Mouse (Mus musculus): ENCODE measurements around the gene Dusp3. TPM values are rescaled to one million over a fixed set of nuclear protein-coding genes. Genes with fewer than 3 reads are reported as not detected.

Gene Dusp3
- total RNA-seq, 2 experiments from 2014 or later, result 149 to 162 TPM

GRCm38 (mm10) chr11:101928030-101928762, 58.6 kb downstream of the Dusp3 start:
- peak; percentile 46 for DNase-seq

GRCm38 (mm10) chr11:101926951-101927589, 59.7 kb downstream of the Dusp3 start:
- no peak for DNase-seq

DNA sequence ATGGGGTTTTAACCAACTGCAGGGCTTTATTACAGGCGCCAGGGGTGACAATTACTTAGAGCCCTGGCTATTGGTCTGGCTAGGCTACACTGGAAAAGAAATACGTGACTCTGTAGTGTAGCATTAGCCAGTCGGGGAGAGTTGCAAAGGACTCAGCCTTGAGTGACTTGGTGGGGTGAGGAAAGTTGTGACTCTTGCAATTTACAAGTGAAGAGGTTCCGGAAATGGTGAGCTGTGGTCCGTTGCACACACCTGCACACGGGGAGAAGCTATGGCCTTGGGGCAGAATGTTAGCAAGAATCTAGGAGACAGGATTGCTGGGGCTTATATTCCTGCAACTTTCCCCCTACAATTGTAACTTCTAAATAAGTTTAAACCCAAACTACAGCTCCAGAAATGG, 61.2 kb downstream of the Dusp3 start:
- no peak for DNase-seq

GRCm38 (mm10) chr11:101924441-101924976, 62.3 kb downstream of the Dusp3 start:
- DNase-seq, result no peak

DNA sequence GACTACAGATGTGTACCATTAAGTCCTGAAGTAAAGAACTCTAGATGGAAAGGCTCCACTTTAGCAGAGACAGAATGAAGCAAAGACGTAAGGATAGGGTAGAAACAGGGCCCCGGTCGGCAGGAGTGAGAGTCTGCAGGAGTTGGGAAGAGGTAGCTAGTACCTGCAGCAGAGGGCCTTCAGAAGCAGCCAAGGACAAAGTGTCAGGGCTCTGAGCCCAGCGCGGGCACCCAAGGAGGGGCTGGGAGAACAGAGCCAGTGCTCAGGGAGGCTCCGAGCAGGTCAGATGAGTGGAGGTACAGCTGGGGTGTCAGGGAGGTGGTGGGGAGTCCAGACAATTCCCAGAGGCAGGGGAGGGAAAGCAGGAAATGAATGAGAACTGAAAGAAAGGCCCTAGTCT, 62.8 kb downstream of the Dusp3 start:
- DNase-seq, result no peak

GRCm38 (mm10) chr11:101921361-101921952, 65.4 kb downstream of the Dusp3 start:
- DNase-seq, result peak; percentile 57

Other genes starting within 250 kb of the Dusp3 start
- 1 to 10 TPM; 6.6 to 6.8 TPM for gene Etv4, start 201.6 kb downstream of the Dusp3 start, total RNA-seq (2021)
- gene Meox1, start 92.6 kb downstream of the Dusp3 start, total RNA-seq (2021), result 10 to 100 TPM; 17.3 to 19.1 TPM
- 1 to 10 TPM; 7.5 to 8.2 TPM for gene Sost, start 20.0 kb downstream of the Dusp3 start, total RNA-seq (2021)
- not detected for gene Cfap97d1, start 2.7 kb downstream of the Dusp3 start, total RNA-seq (2021)
- gene Mpp3, start 41.4 kb upstream of the Dusp3 start, total RNA-seq (2021), result 1 to 10 TPM; 6.2 to 7.4 TPM
- gene Cd300lg, start 54.5 kb upstream of the Dusp3 start, total RNA-seq (2021), result 10 to 100 TPM; 32.3 to 36.2 TPM
- gene Mpp2, start 101.5 kb upstream of the Dusp3 start, total RNA-seq (2021), result 1 to 10 TPM; 6.1 to 7.3 TPM
- not detected for gene Ppy, start 114.3 kb upstream of the Dusp3 start, total RNA-seq (2021)
- not detected for gene Pyy, start 120.8 kb upstream of the Dusp3 start, total RNA-seq (2021)
- gene Nags, start 158.5 kb upstream of the Dusp3 start, total RNA-seq (2021), result not detected
- gene Tmem101, start 169.4 kb upstream of the Dusp3 start, total RNA-seq (2021), result 10 to 100 TPM; 15.0 to 15.4 TPM
- gene Lsm12, start 198.3 kb upstream of the Dusp3 start, total RNA-seq (2021), result 10 to 100 TPM; 71.3 to 75.3 TPM
- gene G6pc3, start 202.6 kb upstream of the Dusp3 start, total RNA-seq (2021), result 10 to 100 TPM; 29.9 to 32.6 TPM
- 10 to 100 TPM; 90.7 to 91.4 TPM for gene Hdac5, start 243.2 kb upstream of the Dusp3 start, total RNA-seq (2021)